14 mouse cellular contexts compared by ENCODE assay signal in genomic region chr11:113147535-113148197, GRCm38 (mm10).
A peak's percentile ranks its signal among the peaks of the same experiment; 100 is the strongest.
DNase-seq lines count a peak whose midpoint lies in the region; ATAC-seq and TF ChIP-seq lines count a peak whose summit lies in the region.
"Had no signal": no experiment of that assay in that cellular context is flagged by ENCODE, and none has a peak within 500 bp of the region (broad histone marks: within the 10 kb centered on the region; RNA-seq: fewer than 3 reads in every experiment).

No protein-coding gene starts in this region.

- H3K27me3 ChIP-seq in heart, embryonic 10.5 days (ENCODE audit: insufficient read depth, poor library complexity, severe bottlenecking), result no peaks in the 10 kb centered on the region
- H3K27me3 ChIP-seq in heart, embryonic 11.5 days (ENCODE audit: control insufficient read depth, insufficient read depth, low read length), result no peaks in the 10 kb centered on the region
- H3K27me3 ChIP-seq in lung, embryonic 16.5 days (ENCODE audit: control insufficient read depth, insufficient read depth, low read depth, low read length), result no peaks in the 10 kb centered on the region
- H3K27me3 ChIP-seq in hindbrain, embryonic 13.5 days, result no peaks in the 10 kb centered on the region
- no peaks in the 10 kb centered on the region for H3K27me3 ChIP-seq in liver, embryonic 13.5 days
- H3K27me3 ChIP-seq: embryonic facial prominence, embryonic 13.5 days had no signal

- no peak for TF ChIP-seq POLR2A in lung, adult 2 months (IDR thresholded peaks at IDR 0.05; ENCODE audit: borderline replicate concordance, extremely low read depth, low read depth, low read length)

- 0 out of 2 replicates have a peak overlapping the region, but pooled peaks have one; percentile 31 for H3K27ac ChIP-seq in heart, embryonic 10.5 days
- H3K27ac ChIP-seq in heart, embryonic 11.5 days (ENCODE audit: low read depth, low read length), result no peak overlapping the region
- peak overlapping the region; percentile 68 for H3K27ac ChIP-seq in lung, embryonic 16.5 days (ENCODE audit: low read length)
- H3K27ac ChIP-seq in hindbrain, embryonic 13.5 days, result peak overlapping the region; percentile 66
- no peak overlapping the region for H3K27ac ChIP-seq in liver, embryonic 13.5 days
- H3K27ac ChIP-seq: embryonic facial prominence, embryonic 13.5 days had no signal

- H3K9me3 ChIP-seq in heart, embryonic 10.5 days, result no peaks in the 10 kb centered on the region
- no peaks in the 10 kb centered on the region for H3K9me3 ChIP-seq in heart, embryonic 11.5 days (replicated peaks; ENCODE audit: control insufficient read depth, low read length)
- no peaks in the 10 kb centered on the region for H3K9me3 ChIP-seq in lung, embryonic 16.5 days (ENCODE audit: control insufficient read depth, low read length)
- H3K9me3 ChIP-seq in hindbrain, embryonic 13.5 days, result no peaks in the 10 kb centered on the region
- no peaks in the 10 kb centered on the region for H3K9me3 ChIP-seq in liver, embryonic 13.5 days (replicated peaks)
- H3K9me3 ChIP-seq: embryonic facial prominence, embryonic 13.5 days had no signal

- H3K36me3 ChIP-seq in heart, embryonic 10.5 days, result no peaks in the 10 kb centered on the region
- no peaks in the 10 kb centered on the region for H3K36me3 ChIP-seq in heart, embryonic 11.5 days (ENCODE audit: control insufficient read depth, insufficient read depth, low read length)
- no peaks in the 10 kb centered on the region for H3K36me3 ChIP-seq in lung, embryonic 16.5 days (ENCODE audit: control insufficient read depth, insufficient read depth, low read length)
- no peaks in the 10 kb centered on the region for H3K36me3 ChIP-seq in hindbrain, embryonic 13.5 days
- H3K36me3 ChIP-seq in liver, embryonic 13.5 days, result no peaks in the 10 kb centered on the region
- H3K36me3 ChIP-seq: embryonic facial prominence, embryonic 13.5 days had no signal

- ATAC-seq in heart, embryonic 11.5 days (replicated peaks; ENCODE audit: insufficient number of reproducible peaks, low FRiP score, low TSS enrichment), result no peak
- ATAC-seq in lung, embryonic 16.5 days (ENCODE audit: low read depth), result 0 out of 2 replicates have a peak, but pooled peaks have one; percentile 29
- no peak for ATAC-seq in hindbrain, embryonic 13.5 days (ENCODE audit: low FRiP score)
- no peak for ATAC-seq in liver, embryonic 13.5 days (ENCODE audit: low read depth)
- ATAC-seq in megakaryocyte, adult 5-6 weeks (ENCODE audit: poor library complexity, severe bottlenecking), result no peak

- H3K9ac ChIP-seq in heart, embryonic 11.5 days (ENCODE audit: low read depth, low read length), result no peak overlapping the region
- H3K9ac ChIP-seq in lung, embryonic 16.5 days (ENCODE audit: low read length), result peak overlapping the region; percentile 46
- H3K9ac ChIP-seq in hindbrain, embryonic 13.5 days, result no peak overlapping the region
- H3K9ac ChIP-seq in liver, embryonic 13.5 days, result no peak overlapping the region
- H3K9ac ChIP-seq: embryonic facial prominence, embryonic 13.5 days had no signal

- H3K4me3 ChIP-seq in heart, embryonic 10.5 days, result no peak overlapping the region
- H3K4me3 ChIP-seq in heart, embryonic 11.5 days (ENCODE audit: low read depth, low read length), result no peak overlapping the region
- no peak overlapping the region for H3K4me3 ChIP-seq in lung, embryonic 16.5 days (ENCODE audit: low read length)
- H3K4me3 ChIP-seq in lung, adult 2 months (replicated peaks; ENCODE audit: extremely low read depth, low read depth, low read length), result no peak overlapping the region
- H3K4me3 ChIP-seq in hindbrain, embryonic 13.5 days, result no peak overlapping the region
- no peak overlapping the region for H3K4me3 ChIP-seq in liver, embryonic 13.5 days (replicated peaks)
- H3K4me3 ChIP-seq: embryonic facial prominence, embryonic 13.5 days had no signal

- H3K4me2 ChIP-seq in heart, embryonic 11.5 days, result no peak overlapping the region
- peak overlapping the region; percentile 22; the same call in 1 of the 2 replicates for H3K4me2 ChIP-seq in lung, embryonic 16.5 days (ENCODE audit: low read depth, low read length)
- H3K4me2 ChIP-seq in hindbrain, embryonic 13.5 days, result no peak overlapping the region
- H3K4me2 ChIP-seq in liver, embryonic 13.5 days, result peak overlapping the region; percentile 5; the same call in 1 of the 2 replicates
- H3K4me2 ChIP-seq: embryonic facial prominence, embryonic 13.5 days had no signal

- TF ChIP-seq CTCF in lung, adult 2 months (IDR thresholded peaks at IDR 0.05; ENCODE audit: insufficient read depth, low read length), result no peak

- H3K4me1 ChIP-seq in heart, embryonic 10.5 days, result peaks cover 35% of the 10 kb centered on the region
- H3K4me1 ChIP-seq in heart, embryonic 11.5 days (ENCODE audit: control insufficient read depth, insufficient read depth, low read length), result peaks cover 25% of the 10 kb centered on the region
- H3K4me1 ChIP-seq in lung, embryonic 16.5 days (replicated peaks; ENCODE audit: control insufficient read depth, insufficient read depth, low read length), result peaks cover 29% of the 10 kb centered on the region
- 0 out of 2 replicates have a peak, but pooled peaks cover 2% of the 10 kb centered on the region for H3K4me1 ChIP-seq in lung, adult 2 months (ENCODE audit: control insufficient read depth, insufficient read depth, low read length)
- peaks cover 47% of the 10 kb centered on the region for H3K4me1 ChIP-seq in hindbrain, embryonic 13.5 days (replicated peaks)
- H3K4me1 ChIP-seq in liver, embryonic 13.5 days (replicated peaks), result peaks cover 14% of the 10 kb centered on the region

- whole genome bisulfite sequencing in heart, embryonic 10.5 days, result 70% methylated on average over 17 of the region's 17 CpGs
- 69% methylated on average over 17 of the region's 17 CpGs for WGBS in heart, embryonic 11.5 days (ENCODE audit: insufficient replicate concordance)
- 33% methylated on average over 17 of the region's 17 CpGs for WGBS in lung, embryonic 16.5 days
- 49% methylated on average over 17 of the region's 17 CpGs for WGBS in lung, adult 2 months
- 52% methylated on average over 17 of the region's 17 CpGs for WGBS in hindbrain, embryonic 13.5 days
- 66% methylated on average over 17 of the region's 17 CpGs for WGBS in liver, embryonic 13.5 days (ENCODE audit: insufficient replicate concordance)

- no peak for DNase-seq in heart, embryonic 10.5 days (ENCODE audit: low spot score)
- no peak for DNase-seq in lung, adult 2 months
- no peak for DNase-seq in liver, embryonic 13.5 days
- no peak for DNase-seq in layer of hippocampus, adult 8-10 months (ENCODE audit: low spot score in 2 of 2)
- DNase-seq: gastrocnemius, postnatal 14 days; kidney, postnatal 10 days; lung, postnatal 4 days; retina, postnatal 1 day; thymus, postnatal 36 days had no signal

Comparison
In these comparisons a context has a peak if more than half of its experiments do, and no peak if none do; other contexts are left out.
1. H3K27ac ChIP-seq: peak in heart, embryonic 10.5 days (single experiment), lung, embryonic 16.5 days (single experiment) and hindbrain, embryonic 13.5 days (single experiment); none in heart, embryonic 11.5 days (single experiment) and liver, embryonic 13.5 days (single experiment).
2. H3K4me2 ChIP-seq: peak in lung, embryonic 16.5 days (single experiment) and liver, embryonic 13.5 days (single experiment); none in heart, embryonic 11.5 days (single experiment) and hindbrain, embryonic 13.5 days (single experiment).